ENCODE assay signal across 9 mouse cellular contexts in genomic region chr1:65010153-65010552, GRCm38 (mm10). TPM values are rescaled to one million over a fixed set of nuclear protein-coding genes. Genes with fewer than 3 reads are reported as not detected.
DNase-seq lines count a peak whose midpoint lies in the region; ATAC-seq lines count a peak whose summit lies in the region.
"Had no signal": no experiment of that assay in that cellular context is flagged by ENCODE, and none has a peak within 500 bp of the region (broad histone marks: within the 10 kb centered on the region; RNA-seq: fewer than 3 reads in every experiment).

No protein-coding gene starts in this region.

- DNase-seq in 3T3-L1 (ENCODE audit: low read depth, low spot score): peak; percentile 95
- peak; percentile 48 for DNase-seq in WW6 (ENCODE audit: low read depth, low spot score)
- peak; percentile 91 for DNase-seq in embryo, embryonic 10 days (ENCODE audit: low spot score)
- peak; percentile 13 for DNase-seq in gastrocnemius, postnatal 25 days
- DNase-seq in natural killer cell, adult 2 months (ENCODE audit: low spot score in 2 of 2): peak; percentile 51 to 65
- DNase-seq in telencephalon, adult 2 months (ENCODE audit: low read depth, low spot score): peak; percentile 74

- H3K4me3 ChIP-seq in kidney, embryonic 14.5 days (ENCODE audit: low read length): no peak overlapping the region
- no peak overlapping the region for H3K4me3 ChIP-seq in limb, embryonic 13.5 days
- H3K4me3 ChIP-seq: embryonic facial prominence, embryonic 13.5 days had no signal

- H3K4me2 ChIP-seq in kidney, embryonic 14.5 days (replicated peaks; ENCODE audit: low read depth, low read length): no peak overlapping the region
- no peak overlapping the region for H3K4me2 ChIP-seq in limb, embryonic 13.5 days (replicated peaks)
- H3K4me2 ChIP-seq: embryonic facial prominence, embryonic 13.5 days had no signal

- 10% methylated on average over 9 of the region's 9 CpGs for WGBS in kidney, embryonic 14.5 days
- 12% methylated on average over 9 of the region's 9 CpGs for WGBS in limb, embryonic 13.5 days

- H3K4me1 ChIP-seq in kidney, embryonic 14.5 days (ENCODE audit: control insufficient read depth, insufficient read depth, low read length): no peaks in the 10 kb centered on the region
- 0 out of 2 replicates have a peak, but pooled peaks cover 3% of the 10 kb centered on the region for H3K4me1 ChIP-seq in limb, embryonic 13.5 days
- H3K4me1 ChIP-seq: embryonic facial prominence, embryonic 13.5 days had no signal

- ATAC-seq in kidney, embryonic 14.5 days (ENCODE audit: low FRiP score, low TSS enrichment): peak; percentile 88
- ATAC-seq in limb, embryonic 13.5 days (ENCODE audit: low FRiP score, low read depth): peak; percentile 75

- no peak overlapping the region for H3K27ac ChIP-seq in kidney, embryonic 14.5 days (ENCODE audit: low read depth, low read length)
- H3K27ac ChIP-seq in limb, embryonic 13.5 days: no peak overlapping the region
- H3K27ac ChIP-seq: embryonic facial prominence, embryonic 13.5 days had no signal

- no peak overlapping the region for H3K9ac ChIP-seq in kidney, embryonic 14.5 days (ENCODE audit: low read depth, low read length)
- H3K9ac ChIP-seq in limb, embryonic 13.5 days: no peak overlapping the region
- H3K9ac ChIP-seq: embryonic facial prominence, embryonic 13.5 days had no signal

- H3K36me3 ChIP-seq in kidney, embryonic 14.5 days (ENCODE audit: control insufficient read depth, insufficient read depth, low read length): no peaks in the 10 kb centered on the region
- H3K36me3 ChIP-seq in limb, embryonic 13.5 days: no peaks in the 10 kb centered on the region
- H3K36me3 ChIP-seq: embryonic facial prominence, embryonic 13.5 days had no signal

- no peaks in the 10 kb centered on the region for H3K9me3 ChIP-seq in kidney, embryonic 14.5 days (ENCODE audit: control insufficient read depth, low read length)
- H3K9me3 ChIP-seq in limb, embryonic 13.5 days: peaks cover 3% of the 10 kb centered on the region; the same call in 1 of the 2 replicates
- H3K9me3 ChIP-seq: embryonic facial prominence, embryonic 13.5 days had no signal

- H3K27me3 ChIP-seq in kidney, embryonic 14.5 days (ENCODE audit: control insufficient read depth, insufficient read depth, low read length): no peaks in the 10 kb centered on the region
- H3K27me3 ChIP-seq in limb, embryonic 13.5 days: no peaks in the 10 kb centered on the region
- H3K27me3 ChIP-seq: embryonic facial prominence, embryonic 13.5 days had no signal

RNA-seq across cellular contexts. Expression of gene Akr1cl, which starts 22.4 kb away (rescaled TPM):
- not detected for total RNA-seq in gastrocnemius, postnatal 25 days (2021)
- polyA plus RNA-seq in kidney, embryonic 14.5 days (2014; fragmentation: Nextera tagmentation; extraction: Ambion mirVana): not detected in 2 replicates
- 0.27 and 0.36 TPM in 2 replicates for polyA plus RNA-seq in limb, embryonic 13.5 days (2015; fragmentation: Nextera tagmentation; extraction: Ambion mirVana)
- polyA plus RNA-seq: embryonic facial prominence, embryonic 13.5 days had no signal

RNA-seq across cellular contexts. Expression of gene Cryge, which starts 40.8 kb away (rescaled TPM):
- total RNA-seq in gastrocnemius, postnatal 25 days (2021): not detected
- not detected in 2 replicates for polyA plus RNA-seq in kidney, embryonic 14.5 days (2014; fragmentation: Nextera tagmentation; extraction: Ambion mirVana)
- not detected in 2 replicates for polyA plus RNA-seq in limb, embryonic 13.5 days (2015; fragmentation: Nextera tagmentation; extraction: Ambion mirVana)
- polyA plus RNA-seq: embryonic facial prominence, embryonic 13.5 days had no signal

RNA-seq across cellular contexts. Expression of gene Crygd, which starts 53.1 kb away (rescaled TPM):
- total RNA-seq in gastrocnemius, postnatal 25 days (2021): not detected
- not detected in 2 replicates for polyA plus RNA-seq in kidney, embryonic 14.5 days (2014; fragmentation: Nextera tagmentation; extraction: Ambion mirVana)
- polyA plus RNA-seq in limb, embryonic 13.5 days (2015; fragmentation: Nextera tagmentation; extraction: Ambion mirVana): not detected in 2 replicates
- polyA plus RNA-seq: embryonic facial prominence, embryonic 13.5 days had no signal

RNA-seq across cellular contexts. Expression of gene Plekhm3, which starts 53.5 kb away (rescaled TPM):
- 1 to 10 TPM; 5.2 to 5.7 TPM for total RNA-seq in gastrocnemius, postnatal 25 days (2021)
- polyA plus RNA-seq in kidney, embryonic 14.5 days (2014; fragmentation: Nextera tagmentation; extraction: Ambion mirVana): 5.9 and 7.0 TPM in 2 replicates
- polyA plus RNA-seq in limb, embryonic 13.5 days (2015; fragmentation: Nextera tagmentation; extraction: Ambion mirVana): 7.3 and 9.5 TPM in 2 replicates

Comparison
In these comparisons a context has a peak if more than half of its experiments do, and no peak if none do; other contexts are left out.
1. DNase-seq: peak in every context shown above with its lines; median percentile 95 in 3T3-L1; 91 in embryo, embryonic 10 days; 74 in telencephalon, adult 2 months; 58 in natural killer cell, adult 2 months; 48 in WW6; 13 in gastrocnemius, postnatal 25 days.